Mouse (Mus musculus): ENCODE data around the gene Tmem97. TPM values are rescaled to one million over a fixed set of nuclear protein-coding genes. Genes with fewer than 3 reads are reported as not detected.
"Not testable (repeated sequence)": the region's sequence is repeated elsewhere in the genome, so short reads cannot be mapped to it uniquely, and the experiment has no call there.

The Tmem97 gene
- total RNA-seq, 4 experiments from 2014 or later: 12.9 to 16.4 (median 15.1) TPM

GRCm38 (mm10) chr11:78551059-78551398, 452 bp upstream of the Tmem97 start:
- DNase-seq (ENCODE audit: low spot score in 2 of 2): no peak

DNA sequence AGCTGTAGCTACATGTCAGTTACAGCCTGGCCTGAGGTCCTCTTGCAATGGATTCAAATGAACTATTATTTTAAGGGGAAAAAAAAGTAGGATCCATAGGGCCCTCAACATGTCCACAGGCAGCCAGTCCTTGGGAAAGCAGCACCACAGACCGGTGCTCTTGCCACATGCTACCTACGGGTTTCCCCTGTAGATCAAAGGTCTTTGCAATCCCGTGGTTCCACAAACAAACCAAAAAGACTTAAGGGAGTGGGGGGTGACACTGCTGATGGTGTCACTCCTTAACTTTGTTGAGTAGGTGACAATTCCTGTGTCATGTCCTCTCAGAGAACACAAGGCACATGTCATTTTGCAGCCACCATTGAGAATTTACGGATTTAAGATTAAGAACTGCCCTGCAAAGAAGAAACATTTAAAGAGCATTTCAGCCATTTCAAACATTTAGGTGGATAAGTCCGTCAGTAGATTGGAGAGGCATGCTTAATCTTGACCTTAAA, 1.0 kb downstream of the Tmem97 start:
- DNase-seq (ENCODE audit: low spot score in 2 of 2): no peak

DNA sequence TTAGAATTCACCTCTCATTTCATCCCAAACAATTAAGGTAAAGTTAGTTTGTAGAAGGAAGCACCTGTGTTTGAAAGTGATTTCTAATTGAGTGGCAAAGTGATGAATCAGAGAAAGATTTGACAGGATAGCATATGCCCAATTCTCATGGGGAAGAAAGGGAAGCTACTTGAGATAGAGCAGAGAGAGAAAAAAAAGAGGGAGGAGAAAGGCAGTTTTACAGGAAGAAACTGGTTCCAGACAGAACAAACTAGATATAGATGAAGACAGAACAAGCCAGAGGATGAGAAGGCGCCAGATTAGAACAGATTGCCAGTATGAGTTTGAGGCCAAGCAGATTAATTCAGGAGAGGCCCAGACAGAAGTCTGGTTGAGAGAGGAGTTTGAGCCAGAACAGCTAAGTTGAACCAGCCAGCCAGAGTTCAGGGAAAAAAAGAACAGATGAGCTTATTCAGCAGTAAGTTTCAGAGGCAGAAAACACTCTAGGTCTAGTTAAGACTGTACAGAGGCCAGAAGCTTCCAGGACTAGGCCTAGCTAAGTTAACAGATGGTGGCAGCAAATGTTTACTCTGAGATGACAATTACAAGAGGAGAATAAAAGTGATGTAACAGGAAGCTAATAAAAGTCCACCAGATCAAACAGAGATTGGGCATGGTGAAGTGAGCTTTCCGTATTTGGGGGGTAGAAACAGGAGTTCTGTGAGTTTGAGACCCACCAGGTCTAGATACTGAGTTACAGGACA, 2.7 kb downstream of the Tmem97 start:
- DNase-seq (ENCODE audit: low spot score in 2 of 2): no peak

- no peak for DNase-seq (ENCODE audit: low spot score in 2 of 2)
These were observed 5.4 kb downstream of the Tmem97 start for GRCm38 (mm10) chr11:78545181-78545580.

DNA sequence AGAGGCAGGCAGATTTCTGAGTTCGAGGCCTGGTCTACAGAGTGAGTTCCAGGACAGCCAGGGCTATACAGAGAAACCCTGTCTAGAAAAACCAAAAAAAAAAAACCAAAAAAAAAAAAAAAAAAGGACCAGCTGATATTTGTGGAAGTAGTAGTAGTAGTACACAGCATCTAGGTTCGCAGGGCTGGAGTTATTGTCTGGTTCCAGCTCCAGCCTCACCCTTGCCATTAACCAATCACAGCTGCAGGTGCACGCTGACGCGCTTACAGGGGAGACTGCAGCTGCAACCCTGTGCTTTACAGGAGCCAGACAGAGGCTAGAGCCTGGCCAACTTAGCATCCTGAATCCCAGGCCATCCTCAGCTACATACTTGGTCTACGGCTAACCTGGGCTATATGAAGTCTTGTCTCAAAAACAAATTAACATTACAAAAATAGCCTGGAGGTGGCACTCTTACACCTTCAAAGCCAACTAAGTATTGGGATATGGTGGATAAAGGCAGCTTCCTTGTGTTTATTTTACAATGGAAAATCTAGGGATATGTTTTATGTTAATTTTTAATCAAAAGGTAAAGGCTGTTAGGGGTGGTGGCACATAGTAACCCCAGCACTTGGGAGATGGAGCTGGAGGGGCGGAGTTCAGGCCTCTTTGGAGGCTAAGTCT, 6.0 kb downstream of the Tmem97 start:
- DNase-seq (ENCODE audit: low spot score in 2 of 2): no peak

GRCm38 (mm10) chr11:78540358-78540757, 10.2 kb downstream of the Tmem97 start:
- DNase-seq (ENCODE audit: low spot score in 2 of 2): no peak

- no peak for DNase-seq (ENCODE audit: low spot score in 2 of 2)
These were observed 13.9 kb downstream of the Tmem97 start for GRCm38 (mm10) chr11:78536690-78537084.

- DNase-seq (ENCODE audit: low spot score in 2 of 2): peak; percentile 97 to 98
These were observed 14.4 kb downstream of the Tmem97 start, which contains the start of the genes Tnfaip1 and Ift20 for GRCm38 (mm10) chr11:78536080-78536689. TSS of gene Tnfaip1 (minus strand) at chr11:78536332. TSS of gene Ift20 (plus strand) at chr11:78536361.

DNA sequence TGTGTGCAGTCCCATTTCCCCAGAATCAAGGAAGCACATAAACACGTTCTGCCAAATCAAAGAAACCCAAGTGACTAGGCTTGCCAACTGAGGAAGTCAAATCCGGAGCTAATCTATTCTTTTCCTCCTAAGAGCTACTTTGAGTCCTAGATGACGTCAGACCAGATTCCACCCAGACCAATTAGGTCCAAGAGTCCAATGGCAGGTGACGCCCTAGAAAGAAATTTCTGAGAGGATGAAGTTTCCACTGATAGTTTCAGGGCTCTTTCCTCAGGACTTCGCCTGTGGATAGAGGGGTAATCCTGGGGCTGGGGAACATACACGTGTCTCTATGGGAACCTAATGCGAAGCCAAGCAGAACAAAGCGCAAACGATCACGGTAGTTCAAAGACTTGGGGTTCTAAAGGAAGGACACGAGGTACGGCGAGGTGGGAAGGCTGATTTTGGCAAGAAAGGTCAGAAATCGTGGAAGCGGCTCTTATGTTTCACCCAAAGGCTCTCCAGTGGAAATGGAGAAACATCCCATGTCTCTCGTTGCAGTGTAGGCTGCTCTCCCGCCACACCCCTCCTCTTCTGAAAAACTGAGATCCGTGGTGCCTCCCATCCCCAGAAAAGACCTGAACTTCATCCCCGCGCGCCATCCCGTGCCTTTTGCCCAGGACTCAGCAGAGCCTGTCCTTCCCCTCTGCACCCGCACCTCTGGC, 15.0 kb downstream of the Tmem97 start:
- DNase-seq (ENCODE audit: low spot score in 2 of 2): no peak

GRCm38 (mm10) chr11:78534516-78534915, 16.1 kb downstream of the Tmem97 start:
- no peak for DNase-seq (ENCODE audit: low spot score in 2 of 2)

- not testable (repeated sequence) for DNase-seq (ENCODE audit: low spot score in 2 of 2)
These were observed 19.1 kb downstream of the Tmem97 start for GRCm38 (mm10) chr11:78531515-78531914.

DNA sequence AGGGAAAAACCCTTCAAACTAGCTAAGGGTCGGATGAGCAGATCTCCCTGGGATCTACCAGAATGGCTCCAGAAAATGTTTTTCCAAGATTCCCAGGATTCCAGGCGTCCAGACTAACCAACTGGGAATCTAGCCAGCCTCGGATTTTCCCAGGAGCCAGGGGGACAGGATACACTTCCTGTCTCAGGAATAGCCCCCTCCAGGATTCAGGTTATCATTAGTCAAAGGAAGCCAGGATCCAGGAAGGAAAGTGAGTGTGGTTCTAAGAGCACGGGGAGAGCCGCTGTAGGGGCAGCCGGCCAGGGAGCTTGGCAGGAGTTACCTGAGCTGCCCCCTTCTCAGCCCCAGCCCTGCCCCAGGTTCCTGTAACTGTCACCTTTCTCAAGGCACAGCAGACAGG, 19.5 kb downstream of the Tmem97 start:
- DNase-seq (ENCODE audit: low spot score in 2 of 2): no peak

DNA sequence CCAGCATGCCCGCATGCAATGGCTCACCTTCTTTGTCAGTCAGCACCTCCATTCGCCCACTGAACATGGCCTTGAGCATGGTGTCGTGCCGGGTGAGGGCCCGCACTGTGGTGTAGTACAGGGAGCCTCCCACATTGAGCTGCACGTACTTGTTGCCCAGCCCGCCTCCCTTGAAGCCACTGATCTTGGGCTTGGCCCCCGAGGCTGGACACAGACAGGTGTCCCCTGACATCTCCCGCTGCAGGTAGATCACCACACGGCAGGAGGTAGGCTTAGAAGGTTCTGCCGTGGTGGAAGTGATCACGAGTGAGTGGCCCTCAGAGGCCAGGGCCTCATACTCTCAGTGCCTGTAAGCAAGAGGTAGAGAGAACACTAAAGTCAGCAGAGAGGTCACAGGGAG, 20.6 kb downstream of the Tmem97 start:
- DNase-seq (ENCODE audit: low spot score in 2 of 2): no peak

DNA sequence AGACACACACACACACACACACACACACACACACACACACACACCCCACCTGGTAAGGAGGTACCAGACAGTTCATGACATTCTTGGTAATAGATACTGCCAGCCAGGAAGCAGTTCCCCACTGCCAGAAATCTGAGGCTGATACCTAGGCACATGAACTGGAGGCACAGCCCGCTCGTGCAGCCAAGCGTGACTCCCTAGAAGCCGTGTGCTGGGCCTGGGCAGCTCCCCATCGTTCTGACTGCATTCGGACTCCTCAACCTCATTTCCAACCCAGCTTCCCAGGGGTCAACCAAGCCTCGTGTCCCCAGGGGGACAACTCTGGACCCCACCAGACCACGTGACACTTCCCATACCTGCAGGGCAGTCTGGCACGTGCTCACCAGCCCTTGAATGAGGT, 21.9 kb downstream of the Tmem97 start:
- no peak for DNase-seq (ENCODE audit: low spot score in 2 of 2)

DNA sequence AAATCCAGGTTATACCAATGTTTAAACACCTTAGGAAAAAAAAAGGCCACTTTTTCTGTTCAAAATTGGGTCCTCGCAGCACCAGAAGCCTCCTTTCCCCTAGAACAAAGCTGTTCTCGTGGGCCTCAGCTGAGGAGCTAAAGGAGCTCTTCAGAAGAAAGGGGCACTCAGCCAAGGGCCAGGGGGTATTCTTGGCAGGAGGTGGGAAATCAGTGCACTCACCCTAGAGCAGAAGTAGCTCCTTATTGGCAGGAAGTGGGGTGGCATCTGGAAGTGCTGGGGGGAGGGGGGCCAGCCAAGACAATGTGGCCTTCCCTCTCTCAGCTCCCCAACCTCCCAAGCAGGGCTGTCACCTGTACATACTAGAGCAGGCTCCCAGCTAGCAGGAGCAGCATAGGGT, 25.7 kb downstream of the Tmem97 start:
- DNase-seq (ENCODE audit: low spot score in 2 of 2): no peak

GRCm38 (mm10) chr11:78523241-78523955, 27.2 kb downstream of the Tmem97 start:
- no peak for DNase-seq (ENCODE audit: low spot score in 2 of 2)

DNA sequence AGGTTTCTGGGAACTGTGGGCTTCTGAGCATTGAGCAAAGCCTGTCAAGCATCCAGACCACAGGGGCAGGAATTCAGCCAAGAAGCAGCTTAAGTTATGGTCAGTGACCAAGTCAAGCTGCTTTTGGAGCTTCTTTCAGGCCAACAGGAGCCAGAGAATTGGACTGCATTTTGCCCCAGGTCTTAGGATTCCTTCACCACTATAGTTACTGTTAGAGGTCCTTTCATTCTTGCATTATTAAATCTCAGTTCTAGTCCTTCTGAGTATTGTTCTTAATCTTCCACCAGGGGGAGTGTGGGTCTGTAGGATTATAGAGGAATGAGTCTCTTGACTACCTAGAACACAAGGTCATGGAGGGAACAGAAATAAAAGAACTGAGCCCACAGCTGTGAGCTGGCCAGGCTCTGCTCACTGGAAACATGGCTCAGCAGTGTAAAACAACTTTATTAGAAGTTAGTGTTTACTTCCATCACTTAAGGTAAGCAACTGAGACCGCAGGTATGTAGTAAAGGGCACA, 28.0 kb downstream of the Tmem97 start:
- no peak for DNase-seq (ENCODE audit: low spot score in 2 of 2)

DNA sequence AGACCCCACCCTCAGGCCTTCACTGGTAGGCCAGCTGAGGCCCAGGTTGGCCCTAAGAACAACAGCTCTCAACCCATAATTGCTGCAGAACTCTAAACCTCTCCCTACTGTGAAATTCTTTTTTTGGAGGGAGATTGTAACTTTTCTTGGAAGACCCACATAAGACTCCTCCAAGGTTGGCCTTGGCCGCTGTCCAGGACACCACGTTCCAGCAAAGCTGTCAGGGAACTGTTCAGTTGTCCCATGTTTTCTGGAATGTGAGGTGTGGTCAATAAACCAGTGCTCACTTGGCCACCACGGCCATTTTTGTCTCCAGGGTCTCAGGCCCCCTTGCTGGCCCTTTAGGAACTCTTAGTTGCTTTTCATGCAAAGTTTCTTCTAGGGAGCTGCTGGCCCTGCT, 28.7 kb downstream of the Tmem97 start:
- no peak for DNase-seq (ENCODE audit: low spot score in 2 of 2)

- no peak for DNase-seq (ENCODE audit: low spot score in 2 of 2)
These were observed 31.6 kb downstream of the Tmem97 start for GRCm38 (mm10) chr11:78518931-78519330.

DNA sequence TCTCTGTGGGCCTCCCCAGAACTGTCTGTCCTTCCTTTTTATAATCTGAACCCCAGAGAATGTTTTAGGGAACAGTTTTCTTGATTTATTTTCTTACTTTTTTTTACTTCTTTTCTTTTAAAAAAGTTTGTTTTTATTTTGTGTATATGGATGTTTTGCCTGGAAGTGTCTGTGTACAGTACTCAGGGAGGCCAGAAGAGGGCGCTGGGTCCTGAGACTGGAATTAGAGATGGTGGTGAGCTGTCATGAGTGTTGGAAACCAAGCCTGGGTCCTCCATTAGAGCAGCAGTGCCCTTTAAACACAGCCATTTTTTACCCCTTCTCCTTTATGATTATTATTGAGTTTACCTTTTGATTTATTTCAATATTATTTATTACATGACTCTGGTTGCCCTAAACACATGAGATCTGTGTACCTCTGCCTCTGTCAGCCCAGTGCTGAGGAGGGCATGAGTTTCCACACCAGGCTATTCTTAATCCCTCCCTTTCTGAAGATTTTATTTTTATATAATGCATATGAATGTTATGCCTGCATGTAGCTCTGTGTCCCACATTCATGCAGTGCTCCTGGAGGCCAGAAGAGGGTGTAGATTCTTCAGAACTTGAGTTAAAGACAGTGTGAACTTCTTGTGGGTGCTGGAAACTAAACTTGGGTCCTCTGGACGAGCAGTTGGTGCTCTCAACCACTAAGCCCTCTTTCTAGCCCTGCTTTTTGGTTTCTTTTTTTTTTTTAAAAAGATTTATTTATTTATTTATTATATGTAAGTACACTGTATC, 34.8 kb downstream of the Tmem97 start:
- no peak for DNase-seq (ENCODE audit: low spot score in 2 of 2)
